Mouse (Mus musculus) layer of hippocampus, adult 9-11 months (tissue): Measurements from ENCODE around the gene Trp53tg5.

ENCODE experiments used
- DNase-seq: peaks from one replicate; pipeline ENCODE4 v3.0.0; 2022

Gene Trp53tg5

DNA sequence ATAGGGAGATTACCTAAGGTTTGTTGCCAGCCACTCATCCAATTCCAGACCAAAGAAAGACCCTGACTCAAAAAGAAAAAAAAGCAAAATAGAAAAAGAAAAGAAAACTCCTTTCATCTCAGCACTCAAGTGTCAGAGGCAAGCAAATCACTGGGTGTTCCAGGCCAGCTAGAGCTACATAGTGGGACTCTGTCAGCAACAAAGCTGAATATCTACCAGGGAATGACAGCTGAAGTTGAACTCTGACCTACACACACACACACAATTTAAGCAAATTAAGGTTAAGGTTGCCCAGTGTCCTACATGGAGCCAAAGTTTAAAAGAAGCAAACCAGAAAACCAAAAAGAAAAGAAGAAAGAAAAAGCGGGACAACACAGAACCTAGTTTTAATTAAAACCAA lies 25.4 kb downstream of the Trp53tg5 start:
- DNase-seq: no peak

DNA sequence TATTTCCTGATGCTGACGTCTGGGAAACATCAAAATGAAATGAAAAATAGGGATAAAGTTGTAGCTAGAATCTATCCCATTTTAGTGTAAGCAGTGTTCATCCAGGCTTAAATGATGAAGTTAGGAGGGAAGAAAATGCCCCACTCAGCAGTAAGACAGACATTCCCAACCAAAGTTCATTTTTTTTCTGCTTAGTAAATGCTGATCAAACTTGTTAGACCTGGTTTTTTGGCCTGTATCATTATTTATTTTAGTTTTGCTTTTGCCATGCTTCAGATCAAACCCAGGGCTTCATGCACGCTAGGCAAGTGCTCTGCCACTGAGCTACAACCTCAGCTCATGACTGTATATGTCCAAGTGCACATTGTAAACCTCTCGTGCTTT lies 27.4 kb downstream of the Trp53tg5 start:
- no peak for DNase-seq

DNA sequence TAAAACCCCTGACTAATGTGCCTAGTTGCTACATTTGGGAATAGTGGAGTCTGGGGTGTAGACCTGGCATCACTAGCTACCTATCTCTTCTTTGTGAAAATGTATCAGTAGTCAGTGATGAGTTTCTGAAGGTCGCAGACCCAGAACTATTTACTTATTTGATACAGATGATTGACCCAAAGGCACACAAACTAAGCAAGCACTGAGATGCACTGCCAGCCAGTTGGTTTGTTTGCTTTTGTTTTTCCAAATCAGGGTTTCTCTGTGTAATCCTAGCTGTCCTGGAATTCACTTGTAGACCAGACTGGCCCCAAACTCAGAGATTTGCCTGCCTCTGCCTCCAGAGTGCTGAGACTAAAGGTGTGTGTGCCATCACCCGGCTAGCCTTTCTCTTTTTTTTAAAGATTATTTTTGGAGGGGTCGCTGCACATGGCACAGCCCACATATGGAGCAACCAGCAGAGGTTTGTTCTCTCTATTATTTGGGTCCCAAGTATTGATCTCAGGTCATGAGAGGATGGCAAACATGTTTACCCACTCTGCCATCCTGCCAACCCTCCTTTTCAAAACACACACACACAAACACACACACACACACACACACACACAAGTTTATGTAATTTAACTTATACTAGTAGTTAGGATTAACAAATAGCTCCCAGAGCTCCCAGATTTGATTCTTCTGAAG lies 28.0 kb downstream of the Trp53tg5 start:
- DNase-seq: no peak

DNA sequence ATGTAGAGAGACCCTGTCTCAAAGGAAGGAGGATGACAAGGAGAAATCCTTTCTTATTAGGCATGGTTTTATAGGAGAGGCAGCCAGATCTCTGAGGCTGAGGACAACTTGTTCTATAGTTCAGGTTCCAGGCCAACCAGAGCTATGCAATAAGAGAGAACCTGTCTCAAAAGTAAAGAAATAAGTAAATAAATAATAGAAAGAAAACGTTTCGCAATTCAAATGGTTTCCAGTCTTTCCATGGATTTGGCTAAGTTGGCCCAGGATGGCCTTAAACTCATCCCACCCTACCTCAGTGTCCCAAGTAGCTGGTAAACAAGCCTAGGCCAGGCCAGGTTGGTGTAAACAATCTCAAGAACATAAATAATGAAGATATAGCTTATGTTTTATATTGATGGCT lies 28.8 kb downstream of the Trp53tg5 start:
- DNase-seq: no peak

DNA sequence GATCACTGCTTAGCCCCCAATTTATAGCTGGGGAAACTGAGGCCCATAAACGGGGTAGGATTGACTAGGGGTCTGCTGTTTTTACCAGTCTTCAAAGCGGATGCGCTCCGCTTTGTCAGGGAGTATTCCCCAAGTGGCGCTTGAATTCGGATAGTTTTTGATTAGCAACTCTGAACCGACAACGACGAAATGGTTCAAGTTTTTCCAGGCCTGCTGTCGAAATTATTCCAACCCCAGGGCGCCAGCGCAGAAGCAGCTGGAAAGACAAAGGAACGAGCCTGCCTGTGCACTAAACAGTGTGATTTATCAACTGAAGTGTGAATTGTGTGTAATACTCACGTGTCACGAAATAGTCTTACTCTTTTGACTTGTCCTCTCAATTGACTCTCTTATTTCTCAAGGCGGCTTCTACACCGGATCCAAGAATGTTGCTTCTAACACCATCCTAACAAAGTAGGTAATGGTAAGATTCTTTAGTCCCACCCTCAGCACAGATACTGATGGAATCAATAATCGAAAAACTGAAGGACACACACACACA lies 30.0 kb downstream of the Trp53tg5 start, which contains the start of gene Sdc4:
Gene Sdc4, minus strand, starts transcription at position 428 of the 541 bp plus-strand sequence.
- no peak for DNase-seq

DNA sequence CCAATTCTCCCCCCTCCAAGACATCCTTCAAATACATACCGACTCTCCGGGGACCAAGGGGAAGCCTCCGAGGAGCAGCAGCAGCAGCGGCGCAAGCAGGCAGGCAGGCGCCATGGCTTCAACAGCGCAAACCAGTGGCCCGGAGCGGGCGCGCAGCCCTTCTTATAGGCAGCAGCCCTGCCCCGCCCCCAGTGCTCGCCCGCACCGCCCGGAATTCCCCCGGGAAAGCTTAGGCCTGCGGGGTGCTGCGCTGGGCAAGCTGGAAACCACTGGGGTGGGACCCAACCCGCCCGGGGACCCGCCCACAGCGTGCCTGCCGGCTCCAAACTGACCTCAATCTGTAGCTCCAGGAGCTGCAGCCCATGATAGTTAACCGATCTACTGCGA lies 30.5 kb downstream of the Trp53tg5 start:
- peak; percentile 45 for DNase-seq

DNA sequence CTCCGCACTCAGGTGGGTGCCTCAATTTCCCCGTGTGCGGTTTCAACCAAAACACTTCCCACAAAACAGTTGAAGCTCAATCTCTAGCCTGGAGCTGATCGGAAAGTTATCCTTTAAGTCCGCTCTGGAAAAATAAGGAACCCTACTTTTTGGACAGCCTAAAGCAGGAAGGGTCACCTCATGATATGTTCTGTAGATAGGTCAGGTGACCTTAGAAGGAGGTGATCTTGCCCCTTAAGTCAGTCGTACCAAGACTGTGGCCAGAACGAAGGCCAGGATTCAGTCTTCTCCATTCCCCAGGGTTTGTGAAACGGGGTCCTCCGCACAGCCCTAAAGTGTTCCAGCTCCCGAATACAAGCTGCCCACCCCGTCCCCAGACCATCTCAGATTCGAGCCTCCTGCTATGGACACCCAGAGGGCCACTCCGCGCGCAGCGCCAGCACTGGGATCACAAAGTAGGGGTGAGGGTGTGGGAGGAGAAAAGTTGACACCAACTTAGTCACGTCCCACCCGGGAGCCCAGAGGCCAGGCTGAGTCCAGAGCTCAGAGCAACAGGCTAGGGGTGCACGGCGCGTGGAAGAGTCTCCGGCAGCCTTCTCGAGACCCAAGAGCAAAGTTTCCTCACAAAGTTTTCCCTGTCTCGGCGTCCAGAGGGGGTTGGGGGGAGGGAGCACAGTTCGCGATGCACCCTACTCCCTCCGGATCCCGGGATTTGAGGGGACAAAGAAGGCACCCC lies 31.0 kb downstream of the Trp53tg5 start:
- no peak for DNase-seq

DNA sequence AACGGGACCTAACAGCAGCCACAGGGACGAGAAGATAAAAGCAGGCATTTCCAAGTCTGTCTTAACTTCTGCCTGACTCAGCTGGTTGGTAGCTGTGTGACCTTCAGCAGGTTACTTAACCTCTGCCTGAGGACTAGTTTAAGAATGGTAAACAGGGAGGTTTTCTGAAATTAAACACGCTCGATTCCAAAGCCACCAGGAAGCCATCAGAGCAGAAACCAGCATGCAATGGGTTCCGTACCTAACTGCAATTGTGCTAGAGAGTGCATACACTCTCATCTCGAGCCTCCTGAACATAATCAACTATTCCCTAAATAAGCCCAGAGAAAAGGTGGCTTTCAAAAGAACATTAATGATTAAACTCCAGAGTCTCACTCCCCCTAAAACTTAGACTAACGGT lies 31.8 kb downstream of the Trp53tg5 start:
- DNase-seq: no peak

DNA sequence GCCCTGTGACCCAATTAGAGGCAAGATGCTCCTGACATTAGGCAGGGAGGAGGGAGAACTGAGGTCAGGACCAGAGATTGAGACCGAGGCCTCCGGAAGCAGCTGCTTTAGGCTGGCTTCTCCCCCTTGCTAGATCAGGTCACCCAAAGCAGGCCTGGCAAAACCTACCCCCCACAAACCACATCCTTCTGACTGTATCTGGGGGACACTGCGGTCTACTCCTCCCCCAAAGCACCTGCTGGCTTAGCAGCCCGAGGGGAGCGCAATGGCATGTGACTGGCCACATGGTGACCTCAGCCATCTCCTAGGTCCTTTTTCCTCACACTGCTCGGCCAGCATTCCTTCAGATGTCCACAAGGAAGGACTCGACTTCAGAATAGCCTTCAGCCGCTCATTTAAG lies 32.4 kb downstream of the Trp53tg5 start:
- DNase-seq: no peak

DNA sequence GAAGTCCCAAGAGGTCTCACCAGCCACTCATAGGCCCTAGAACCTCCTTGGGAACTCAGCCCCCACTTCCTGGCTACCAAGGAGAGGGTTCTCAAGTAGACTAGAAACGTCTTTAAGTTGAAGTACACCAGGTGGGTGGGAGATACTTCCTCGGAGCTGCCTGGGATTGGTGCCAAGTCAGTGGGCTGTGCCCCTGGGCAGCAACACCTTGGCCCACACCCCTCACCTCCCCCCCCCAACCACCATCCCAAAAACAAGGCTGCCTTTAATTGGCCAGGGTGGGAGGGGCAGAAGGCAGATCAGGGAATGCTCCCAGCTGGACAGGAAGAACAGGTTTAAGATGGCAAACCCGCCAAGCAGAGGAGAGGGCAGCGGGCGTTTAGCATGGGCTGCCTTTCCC lies 33.2 kb downstream of the Trp53tg5 start:
- DNase-seq: no peak

DNA sequence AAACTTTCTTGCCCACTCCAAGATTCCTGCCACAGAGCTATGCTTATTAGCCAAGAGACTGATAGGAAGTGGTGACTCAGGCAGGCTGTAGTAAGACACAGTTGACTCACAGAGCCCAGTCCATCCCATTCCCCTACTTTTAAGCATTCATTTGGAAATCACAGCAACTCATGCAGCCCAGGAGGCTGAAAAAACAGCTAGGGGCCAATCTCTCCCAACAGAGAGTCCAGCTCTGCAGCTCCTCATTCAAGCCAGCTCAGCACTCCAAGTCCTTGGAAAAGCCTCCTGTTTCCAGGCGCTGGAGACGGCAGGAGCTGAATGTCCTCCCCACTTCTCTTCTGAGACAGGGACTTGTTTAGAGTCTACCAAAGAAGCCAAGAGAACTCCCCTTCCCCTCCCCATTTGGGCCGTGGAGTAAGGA lies 34.5 kb downstream of the Trp53tg5 start:
- peak; percentile 53 for DNase-seq

DNA sequence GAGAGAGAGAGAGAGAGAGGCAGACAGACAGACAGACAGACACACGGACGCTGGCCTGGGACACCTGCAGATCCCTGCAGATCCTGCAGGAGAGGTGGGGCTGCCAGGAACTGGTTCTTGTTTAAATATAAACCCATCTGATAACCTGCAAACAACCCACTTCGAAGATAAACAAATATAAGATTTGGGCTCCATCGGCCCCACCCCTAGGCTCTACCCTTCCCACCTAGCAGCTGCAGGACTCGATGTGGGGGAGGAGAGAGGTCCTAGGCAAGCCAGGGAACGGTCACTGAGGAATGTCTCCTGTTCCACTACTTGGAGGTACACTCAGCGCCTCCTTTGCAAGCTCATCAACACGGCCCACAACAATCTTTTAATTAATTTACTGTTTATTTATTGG lies 35.3 kb downstream of the Trp53tg5 start:
- DNase-seq: no peak

DNA sequence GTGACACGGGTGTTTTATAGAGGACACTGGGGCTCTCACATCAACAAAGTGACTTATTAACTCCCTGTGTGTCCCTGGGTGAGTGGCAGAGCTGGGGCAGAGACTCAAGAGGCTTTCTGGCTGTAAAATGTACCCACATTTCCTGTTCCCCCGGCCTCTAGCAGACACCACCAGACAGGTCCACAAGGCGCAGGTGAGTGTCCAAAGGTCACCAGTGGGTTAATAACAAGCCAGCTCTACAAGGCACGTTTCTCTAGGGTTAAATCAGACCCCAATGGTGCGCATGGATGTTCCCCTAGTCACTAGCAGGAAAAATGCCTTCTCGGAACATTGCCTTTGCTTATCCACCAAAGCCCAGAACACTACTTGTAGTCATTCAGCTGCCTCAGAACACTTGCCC lies 35.8 kb downstream of the Trp53tg5 start:
- DNase-seq: no peak

DNA sequence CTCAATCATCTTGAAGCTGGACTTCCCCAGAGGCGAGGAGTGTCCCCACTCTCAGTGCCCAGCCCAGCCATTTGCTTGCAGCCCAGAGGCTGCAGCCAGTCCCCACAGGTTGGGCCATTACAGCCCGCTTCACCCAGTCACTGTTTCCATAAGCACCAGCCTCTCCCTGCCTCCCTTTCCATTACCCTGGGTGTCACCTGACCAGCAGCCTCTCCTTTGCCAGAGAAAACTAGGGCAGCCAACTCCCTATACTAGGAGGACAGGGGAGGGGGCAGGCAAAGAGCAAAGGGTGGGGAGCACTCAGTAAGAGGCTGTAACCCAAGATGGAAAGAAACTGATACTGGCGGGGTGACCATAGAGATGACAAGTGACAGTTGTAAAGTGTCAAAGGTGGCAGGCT lies 36.6 kb downstream of the Trp53tg5 start:
- no peak for DNase-seq

DNA sequence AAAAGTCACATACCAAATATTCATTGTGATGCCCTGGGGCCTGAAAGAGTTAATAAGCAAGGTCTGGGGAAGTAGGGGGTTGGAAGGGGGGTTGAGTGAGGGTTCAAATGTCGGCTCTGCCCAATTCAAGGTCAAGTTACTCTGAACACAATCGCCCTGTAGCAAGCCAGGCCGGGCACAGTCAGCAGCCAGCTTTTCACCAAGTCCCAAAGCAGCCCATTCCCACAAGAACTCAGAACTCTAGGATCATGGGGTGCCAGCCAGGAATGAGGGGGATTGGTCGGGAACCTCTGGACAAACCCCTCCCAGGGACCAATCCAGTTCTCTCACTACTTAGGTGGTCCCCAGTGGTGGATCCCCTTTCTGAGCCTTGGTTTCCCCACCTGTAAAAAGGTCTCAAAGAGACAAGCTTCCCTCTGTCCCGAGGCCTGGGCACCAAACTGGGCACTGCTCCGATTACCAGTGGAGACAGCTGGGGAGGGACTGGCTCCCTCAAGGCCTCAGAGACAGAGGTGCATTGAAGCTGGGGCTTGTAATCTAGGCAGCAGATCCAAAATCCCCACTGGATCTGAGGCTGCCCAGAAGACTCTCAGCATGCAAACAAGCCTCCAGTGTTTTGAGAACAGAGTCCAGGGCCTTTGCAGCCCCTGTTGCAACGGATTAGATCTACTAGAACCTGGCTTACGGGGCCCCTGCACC lies 37.2 kb downstream of the Trp53tg5 start:
- DNase-seq: peak; percentile 52

DNA sequence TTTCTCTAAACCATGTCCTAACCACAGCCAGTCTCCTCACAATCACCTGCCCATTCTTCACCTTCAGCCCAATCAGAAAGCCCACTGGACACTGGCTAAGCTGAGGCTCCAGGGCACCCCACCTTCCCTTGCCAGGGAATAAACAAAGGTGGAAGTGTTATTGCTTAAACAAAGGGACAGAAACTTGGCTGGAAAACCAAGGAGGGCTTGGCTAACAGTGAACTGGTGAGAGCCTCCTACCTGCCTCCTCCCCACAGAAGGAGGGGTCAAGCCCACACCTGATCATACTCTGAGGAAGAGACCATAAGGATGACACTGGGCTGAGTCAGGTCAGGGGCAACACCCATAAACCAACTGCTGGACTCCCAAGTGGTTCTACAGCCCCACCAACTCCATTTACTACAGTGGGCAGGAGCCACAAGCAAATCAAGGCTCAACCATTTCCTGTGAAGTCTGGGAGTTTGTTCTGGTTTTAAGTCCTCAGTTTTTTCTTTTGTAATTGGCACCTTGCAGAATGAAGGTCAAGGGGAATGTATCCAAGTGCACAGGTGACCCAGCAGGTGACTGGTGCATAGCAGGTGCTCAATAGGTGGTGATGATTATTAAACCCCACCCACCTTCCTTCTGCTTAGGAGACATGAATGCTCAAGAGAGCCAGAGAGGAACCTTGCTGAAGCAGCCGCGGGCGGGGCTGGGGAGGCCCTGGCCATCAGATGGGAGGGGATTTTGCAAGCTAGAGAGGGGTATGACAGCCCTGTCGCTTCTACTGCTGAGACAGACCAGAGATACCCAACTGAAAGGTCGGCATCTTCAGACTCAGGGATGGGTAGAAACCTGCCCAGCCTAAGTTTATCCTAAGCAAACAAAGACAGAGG lies 38.1 kb downstream of the Trp53tg5 start:
- DNase-seq: no peak

DNA sequence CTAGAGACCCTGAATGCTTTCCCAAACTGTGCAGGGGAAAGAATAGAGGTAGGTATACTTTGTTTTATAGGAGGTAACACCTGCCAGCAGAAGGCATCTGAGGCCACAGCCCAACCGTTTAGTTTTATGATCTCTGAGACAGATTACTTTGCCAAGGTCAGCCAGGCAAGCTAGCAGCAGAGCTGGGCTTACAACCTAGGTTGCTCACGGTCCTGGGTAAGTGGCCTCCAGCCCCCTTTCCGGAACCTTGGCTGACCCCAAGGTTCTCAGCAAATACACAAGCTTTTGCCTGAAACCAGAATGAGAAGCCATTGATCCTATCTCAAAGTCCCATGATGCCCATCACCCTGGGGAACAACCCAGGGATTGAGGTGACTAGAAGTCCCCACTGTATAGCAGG lies 38.8 kb downstream of the Trp53tg5 start:
- DNase-seq: no peak

DNA sequence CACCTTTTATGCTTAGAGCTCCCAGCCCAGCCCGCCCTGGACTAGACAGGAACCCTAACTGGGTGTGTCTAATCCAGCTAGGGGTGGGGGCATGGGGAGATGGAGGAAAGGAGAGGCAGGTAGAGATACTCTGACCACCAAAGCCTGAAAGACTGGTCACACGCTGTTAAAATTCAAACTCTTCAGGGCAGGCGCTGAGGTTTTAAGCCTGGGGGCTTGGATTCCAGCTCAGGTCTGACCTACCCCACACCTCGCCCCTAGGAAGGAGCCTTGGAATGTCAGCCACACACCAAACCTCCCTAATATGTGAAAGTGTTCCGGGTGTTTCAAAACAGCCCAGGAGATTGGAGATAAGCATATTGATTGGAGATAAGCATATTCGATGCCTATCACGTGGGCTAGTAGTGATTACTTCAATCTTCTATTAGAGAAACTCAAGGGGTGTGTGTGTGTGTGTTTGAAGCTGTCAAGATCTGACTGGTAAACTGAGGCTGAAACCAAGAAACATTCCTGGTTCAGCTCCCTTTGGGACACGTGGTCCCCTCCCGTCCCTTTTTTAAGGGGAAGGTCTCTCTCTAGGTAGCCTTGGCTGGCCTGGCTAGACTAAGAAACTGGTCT lies 40.1 kb downstream of the Trp53tg5 start:
- DNase-seq: no peak

DNA sequence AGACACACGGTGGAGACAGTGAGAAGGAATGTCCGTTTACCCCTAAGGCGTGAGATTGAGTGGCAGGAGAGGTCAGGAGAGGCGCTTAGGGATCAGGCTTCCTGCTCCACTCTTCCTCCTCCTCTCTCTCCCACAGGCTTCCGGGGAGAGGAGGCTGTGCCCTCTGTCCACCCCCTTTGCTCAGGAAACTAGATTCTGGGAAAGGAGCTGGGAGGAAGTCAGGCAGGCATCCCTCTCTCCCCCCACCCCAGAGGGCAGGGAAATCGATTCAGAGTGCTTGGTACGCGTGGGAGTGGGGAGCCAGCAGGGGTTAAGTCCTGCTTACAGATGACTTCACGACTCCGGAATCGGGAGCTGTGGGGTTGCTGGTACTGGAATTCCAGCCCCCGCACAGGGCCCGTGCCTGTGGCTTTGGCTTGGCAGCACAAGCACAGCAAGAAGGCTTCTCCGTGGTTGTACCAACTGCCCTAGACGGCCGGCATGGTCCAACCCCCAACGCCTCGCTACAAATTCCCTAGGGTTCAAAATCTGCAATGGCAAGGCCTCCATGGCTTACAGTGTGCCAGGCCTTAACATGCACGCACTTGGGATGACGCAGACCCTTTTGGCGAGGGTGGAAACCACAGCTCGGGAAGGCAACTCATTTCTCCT lies 40.9 kb downstream of the Trp53tg5 start:
- no peak for DNase-seq

DNA sequence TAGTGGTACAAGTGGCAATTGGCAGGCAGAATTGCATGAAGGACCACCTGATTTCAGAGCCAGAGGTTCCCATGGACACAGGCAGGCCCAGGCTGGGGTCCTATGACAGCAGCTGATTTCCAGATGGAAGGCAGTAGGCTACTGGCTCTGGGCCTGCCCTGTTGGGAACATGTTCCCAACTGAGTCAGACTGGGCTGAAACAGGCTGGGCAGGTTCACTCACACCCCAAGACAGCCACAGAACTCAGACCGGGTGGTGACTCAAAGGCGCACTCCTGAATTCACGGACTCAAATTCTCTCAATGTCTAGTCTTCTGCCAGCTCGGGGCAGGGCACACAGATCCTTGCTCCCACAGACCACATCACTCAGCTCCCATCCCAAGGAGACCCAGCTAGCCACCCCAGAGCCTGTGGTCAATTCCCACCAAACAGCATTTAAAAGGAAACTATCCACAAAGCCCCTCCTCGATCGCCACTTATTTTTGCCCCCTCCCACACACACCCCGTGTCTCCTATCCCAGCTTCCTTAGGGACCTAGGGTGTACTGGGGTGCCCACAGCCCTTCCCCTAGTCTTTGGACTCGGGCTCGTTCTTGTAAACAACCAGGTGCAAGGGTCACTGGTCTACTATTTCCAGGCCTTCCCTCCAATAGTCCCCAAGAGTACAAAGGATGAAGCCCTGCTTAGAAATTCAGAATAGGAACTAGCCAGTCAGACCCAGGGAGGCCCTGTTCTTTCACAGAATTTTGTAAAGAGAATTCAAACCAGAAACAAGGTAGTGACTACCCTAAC lies 41.7 kb downstream of the Trp53tg5 start:
- no peak for DNase-seq

DNA sequence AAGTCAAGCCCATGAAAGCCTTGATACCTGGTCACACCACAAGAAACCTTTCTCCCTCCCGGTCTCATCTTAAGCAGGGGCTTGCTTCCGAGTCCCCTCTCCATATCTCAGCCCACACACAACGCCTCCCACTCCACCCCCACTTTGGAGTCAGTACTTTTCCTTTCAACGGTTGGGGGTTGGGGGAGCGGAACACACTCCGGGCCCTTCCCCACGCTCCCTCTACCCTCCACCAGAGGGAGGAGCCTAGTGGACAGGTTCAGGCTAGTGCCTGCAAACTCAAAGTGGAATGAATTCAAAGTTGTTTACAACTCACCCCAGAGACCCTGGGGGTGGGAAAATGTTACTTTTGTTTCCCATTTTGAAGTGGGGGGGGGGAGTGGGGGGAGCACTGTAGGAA lies 42.8 kb downstream of the Trp53tg5 start:
- no peak for DNase-seq
